Mouse (Mus musculus): ENCODE results near the gene C130050O18Rik. TPM values are rescaled to one million over a fixed set of nuclear protein-coding genes. Genes with fewer than 3 reads are reported as not detected.

The C130050O18Rik gene
- polyA plus RNA-seq, 1 experiment from 2014 or later = 0.13 TPM

DNA sequence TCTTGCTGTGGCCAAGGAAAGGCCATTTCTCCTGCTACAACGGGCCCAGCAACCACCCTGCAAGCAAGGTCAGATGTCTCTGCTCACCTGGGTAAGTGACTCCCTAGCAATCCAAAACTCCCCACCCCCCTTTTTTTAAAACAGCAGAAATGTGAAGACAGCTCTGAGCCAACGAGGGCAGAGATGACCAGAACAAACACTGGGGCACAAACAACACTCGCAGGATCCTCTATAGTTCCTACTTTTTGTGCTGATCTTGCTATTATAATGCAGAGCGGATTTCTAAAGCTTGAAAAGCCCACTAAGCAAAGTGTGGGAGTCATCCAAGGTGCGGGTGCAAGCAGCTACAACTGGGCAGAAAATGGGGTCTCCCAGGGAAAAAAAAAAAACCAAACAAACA, 34.0 kb upstream of the C130050O18Rik start:
- peaks cover 33% of the 10 kb centered on the region for H3K4me1 ChIP-seq (replicated peaks)
- H3K36me3 ChIP-seq = no peaks in the 10 kb centered on the region
- peak overlapping the region; percentile 65 for H3K4me2 ChIP-seq (replicated peaks)
- H3K27me3 ChIP-seq = no peaks in the 10 kb centered on the region
- WGBS = 52% methylated on average over 5 of the region's 5 CpGs
- H3K27ac ChIP-seq = no peak overlapping the region
- no peak for ATAC-seq
- peak overlapping the region; percentile 59; the same call in 1 of the 2 replicates for H3K4me3 ChIP-seq (replicated peaks)
- no peaks in the 10 kb centered on the region for H3K9me3 ChIP-seq
- peak overlapping the region; percentile 89; the same call in 1 of the 2 replicates for H3K9ac ChIP-seq (replicated peaks)

DNA sequence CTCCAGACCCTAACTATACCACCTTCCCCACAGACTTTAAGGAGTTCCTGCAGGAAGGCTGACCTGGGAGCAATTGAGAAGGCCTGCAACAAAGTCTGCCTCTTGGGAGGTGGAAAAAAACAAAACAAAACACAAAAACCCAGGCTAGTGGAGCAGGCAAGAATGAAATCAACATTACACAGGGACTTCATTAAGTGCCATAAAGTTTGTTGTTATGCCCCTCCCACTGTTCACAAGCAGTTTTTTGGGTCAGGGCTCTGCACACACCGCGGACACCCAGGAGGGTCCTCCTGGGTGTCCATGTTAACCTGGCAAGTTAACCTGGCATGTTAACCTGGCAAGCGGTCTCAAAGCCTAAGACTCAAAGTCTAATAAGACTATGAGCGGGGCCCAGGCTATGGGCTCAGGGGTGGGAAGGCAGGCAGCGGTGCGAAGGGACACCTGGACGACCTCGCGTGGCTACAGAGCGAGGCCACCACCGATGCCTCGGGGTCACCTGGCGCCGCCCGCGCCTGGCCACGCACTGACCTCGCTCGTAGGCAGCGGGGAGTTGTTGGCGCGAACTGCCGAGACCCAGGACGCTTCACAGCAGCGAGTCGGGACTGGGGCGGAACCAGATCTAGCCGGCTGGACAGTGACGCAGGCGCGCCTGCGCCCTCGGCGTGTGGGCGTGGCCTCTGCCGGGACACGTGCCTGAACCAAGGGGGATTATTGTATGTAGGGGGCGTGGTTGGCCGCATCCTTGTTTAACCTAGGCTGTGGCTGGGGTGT, 33.3 kb upstream of the C130050O18Rik start:
- peak; percentile 95 for ATAC-seq
- WGBS = 2% methylated on average over 38 of the region's 39 CpGs

DNA sequence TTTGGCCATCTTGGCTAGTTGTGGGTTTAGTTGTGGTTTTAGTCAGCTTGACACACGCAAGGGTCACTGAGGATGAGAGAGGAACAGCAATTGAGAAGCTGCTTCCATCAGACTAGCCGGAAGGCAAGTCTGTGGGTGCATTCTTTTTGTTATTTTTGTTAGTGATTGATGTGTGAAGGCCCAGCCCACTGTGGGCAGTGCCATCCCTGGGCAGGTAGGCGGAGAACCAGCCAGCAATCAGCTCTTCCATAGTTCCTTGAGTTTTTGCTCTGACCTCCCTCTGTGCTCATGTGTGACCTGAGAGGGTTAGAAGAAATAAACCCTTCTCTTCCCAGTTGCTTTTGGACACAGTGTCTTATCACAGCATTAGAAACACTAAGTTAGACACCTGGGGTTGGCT, 32.0 kb upstream of the C130050O18Rik start:
- no peaks in the 10 kb centered on the region for H3K9me3 ChIP-seq
- no peak for ATAC-seq
- H3K27me3 ChIP-seq = no peaks in the 10 kb centered on the region
- H3K9ac ChIP-seq (replicated peaks) = no peak overlapping the region
- peaks cover 33% of the 10 kb centered on the region for H3K4me1 ChIP-seq (replicated peaks)
- no peak overlapping the region for H3K4me3 ChIP-seq (replicated peaks)
- 87% methylated on average over 3 of the region's 3 CpGs for WGBS
- H3K36me3 ChIP-seq = no peaks in the 10 kb centered on the region
- no peak overlapping the region for H3K4me2 ChIP-seq (replicated peaks)
- no peak overlapping the region for H3K27ac ChIP-seq

More for the DNA sequence above, 33.3 kb upstream of the C130050O18Rik start:
- Histone ChIP-seq H3K9me3 (no peaks in the 10 kb centered on the region), H3K27ac (peak overlapping the region; percentile 80), H3K4me2 (replicated peaks) (peak overlapping the region; percentile 65), H3K4me1 (replicated peaks) (peaks cover 33% of the 10 kb centered on the region), H3K27me3 (no peaks in the 10 kb centered on the region), H3K4me3 (replicated peaks) (peak overlapping the region; percentile 59), H3K36me3 (no peaks in the 10 kb centered on the region), H3K9ac (replicated peaks) (peak overlapping the region; percentile 89)

DNA sequence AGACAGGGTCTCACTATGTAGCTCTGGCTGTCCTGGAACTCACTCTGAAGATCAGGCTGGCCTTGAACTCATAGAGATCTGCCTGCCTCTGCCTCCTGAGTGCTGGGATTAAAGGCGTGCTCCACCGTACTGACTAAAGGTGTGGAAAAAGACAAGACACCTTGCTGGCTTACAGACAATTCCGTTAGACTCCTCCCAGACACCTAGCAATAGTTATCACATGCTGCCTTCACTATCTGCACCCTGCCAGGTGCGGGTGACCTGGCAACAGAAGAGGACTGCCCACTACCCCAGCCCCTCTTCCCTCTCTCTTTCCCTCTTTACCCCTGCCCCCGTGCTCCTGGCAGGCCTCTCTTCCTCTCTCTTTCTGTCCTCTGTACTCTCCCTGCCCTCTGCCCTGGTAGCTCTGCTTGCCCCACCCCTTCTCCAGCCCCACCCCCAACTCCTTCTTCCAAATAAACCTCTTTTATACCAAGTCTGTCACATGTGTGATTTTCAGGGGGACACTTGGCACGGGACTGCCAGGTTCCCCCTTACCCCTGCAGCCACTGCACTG, 31.1 kb upstream of the C130050O18Rik start:
- no peak overlapping the region for H3K27ac ChIP-seq
- H3K36me3 ChIP-seq = no peaks in the 10 kb centered on the region
- H3K9ac ChIP-seq (replicated peaks) = no peak overlapping the region
- no peak for ATAC-seq
- H3K9me3 ChIP-seq = no peaks in the 10 kb centered on the region
- 88% methylated on average over 6 of the region's 6 CpGs for WGBS
- no peaks in the 10 kb centered on the region for H3K27me3 ChIP-seq
- peaks cover 32% of the 10 kb centered on the region for H3K4me1 ChIP-seq (replicated peaks)
- H3K4me2 ChIP-seq (replicated peaks) = no peak overlapping the region
- H3K4me3 ChIP-seq (replicated peaks) = no peak overlapping the region

DNA sequence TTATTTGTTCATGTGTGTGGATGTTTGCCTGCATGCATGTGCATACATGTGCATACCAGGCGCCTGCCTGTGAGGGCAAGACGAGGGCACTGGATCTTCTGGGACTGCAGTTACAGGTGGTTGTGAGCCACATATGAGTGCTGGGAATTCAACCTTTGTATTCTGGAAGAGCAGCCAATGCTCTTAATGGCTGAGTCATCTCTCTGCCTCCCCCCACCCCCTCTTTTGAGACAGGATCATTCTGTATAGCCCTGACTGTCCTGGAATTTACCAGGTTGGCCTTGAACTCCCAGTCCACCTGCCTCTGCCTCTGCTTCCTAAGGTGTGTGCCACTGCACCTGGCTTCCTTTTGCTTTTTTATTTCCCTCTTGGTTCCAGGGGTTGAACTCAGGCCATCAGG, 30.2 kb upstream of the C130050O18Rik start:
- Histone ChIP-seq H3K4me2 (replicated peaks) (no peak overlapping the region), H3K4me3 (replicated peaks) (no peak overlapping the region), H3K27me3 (no peaks in the 10 kb centered on the region), H3K4me1 (replicated peaks) (peaks cover 34% of the 10 kb centered on the region), H3K36me3 (no peaks in the 10 kb centered on the region), H3K9ac (replicated peaks) (no peak overlapping the region), H3K27ac (no peak overlapping the region), H3K9me3 (no peaks in the 10 kb centered on the region)
- ATAC-seq = no peak
- WGBS = 81% methylated on average over 2 of the region's 2 CpGs

DNA sequence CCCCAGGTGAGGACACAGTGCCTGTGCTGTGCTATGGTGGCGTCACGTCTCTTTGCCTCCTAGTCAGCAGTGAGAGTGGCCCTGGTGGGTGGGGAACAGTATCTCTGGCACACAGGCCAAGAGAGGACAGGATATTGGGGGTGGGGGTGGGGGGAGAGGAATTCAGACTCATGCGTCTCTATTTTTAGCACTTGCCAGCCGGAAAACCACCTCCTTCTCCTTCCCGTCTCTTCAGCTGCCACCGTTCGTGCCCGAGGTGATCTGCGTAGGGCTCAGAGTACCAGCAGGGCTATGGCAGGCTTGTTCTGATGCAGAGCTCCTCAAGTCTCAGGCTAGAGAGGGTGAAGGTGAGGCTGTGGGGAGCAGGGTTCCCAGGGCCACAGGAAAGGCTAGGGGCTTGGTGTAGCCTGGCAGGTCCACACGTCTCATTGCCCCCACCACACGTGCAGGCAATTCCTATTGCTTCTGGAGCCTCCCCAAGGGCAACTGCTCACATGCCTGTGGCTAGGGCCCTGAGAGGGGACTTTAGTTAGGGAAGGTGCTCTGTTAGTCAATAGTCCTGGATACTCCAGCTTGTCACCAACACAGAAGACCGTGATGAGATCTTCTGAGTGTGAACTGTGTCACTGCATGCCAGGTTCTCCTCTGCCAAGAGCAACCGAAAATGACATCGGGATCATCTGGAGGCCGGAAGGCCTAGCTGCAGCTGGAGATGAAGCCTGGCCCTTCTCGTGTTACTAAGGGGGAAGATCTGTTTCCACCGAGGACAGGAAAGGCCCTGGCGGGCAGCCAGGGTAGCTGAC, 27.4 kb upstream of the C130050O18Rik start, which contains the start of gene Gpr146:
Gene Gpr146 (plus strand): TSS at position 230 of the 803 bp plus-strand sequence.
- ATAC-seq = no peak
- Histone ChIP-seq H3K27me3 (no peaks in the 10 kb centered on the region), H3K4me2 (replicated peaks) (no peak within 1 kb of the TSS), H3K36me3 (no peaks in the 10 kb centered on the region), H3K4me3 (replicated peaks) (no peak within 1 kb of the TSS), H3K9me3 (no peaks in the 10 kb centered on the region), H3K27ac (0 out of 2 replicates have a peak within 1 kb of the TSS, but pooled peaks have one; percentile 25), H3K4me1 (replicated peaks) (peaks cover 35% of the 10 kb centered on the region), H3K9ac (replicated peaks) (no peak within 1 kb of the TSS; the same call in 1 of the 2 replicates)
- 88% methylated on average over 18 of the region's 18 CpGs for WGBS

DNA sequence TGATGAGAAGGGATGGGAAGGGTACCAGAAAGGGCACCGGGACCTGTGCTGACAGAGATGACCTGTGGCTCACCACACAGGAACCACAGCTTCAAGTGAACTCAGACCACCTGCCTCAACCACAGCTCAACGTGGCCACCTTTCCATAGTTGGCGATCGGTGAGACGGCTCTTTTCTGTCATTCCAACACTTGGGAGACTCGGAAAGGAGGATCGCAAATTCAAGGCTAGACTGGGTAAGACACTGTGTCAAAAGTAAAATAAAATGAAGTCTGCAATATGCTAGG, 26.9 kb upstream of the C130050O18Rik start:
- ATAC-seq = no peak
- Histone ChIP-seq H3K4me1 (replicated peaks) (peaks cover 38% of the 10 kb centered on the region), H3K9me3 (no peaks in the 10 kb centered on the region), H3K36me3 (no peaks in the 10 kb centered on the region), H3K4me3 (replicated peaks) (no peak overlapping the region), H3K27me3 (no peaks in the 10 kb centered on the region), H3K27ac (no peak overlapping the region), H3K4me2 (replicated peaks) (no peak overlapping the region), H3K9ac (replicated peaks) (no peak overlapping the region)
- 94% methylated on average over 7 of the region's 7 CpGs for WGBS

DNA sequence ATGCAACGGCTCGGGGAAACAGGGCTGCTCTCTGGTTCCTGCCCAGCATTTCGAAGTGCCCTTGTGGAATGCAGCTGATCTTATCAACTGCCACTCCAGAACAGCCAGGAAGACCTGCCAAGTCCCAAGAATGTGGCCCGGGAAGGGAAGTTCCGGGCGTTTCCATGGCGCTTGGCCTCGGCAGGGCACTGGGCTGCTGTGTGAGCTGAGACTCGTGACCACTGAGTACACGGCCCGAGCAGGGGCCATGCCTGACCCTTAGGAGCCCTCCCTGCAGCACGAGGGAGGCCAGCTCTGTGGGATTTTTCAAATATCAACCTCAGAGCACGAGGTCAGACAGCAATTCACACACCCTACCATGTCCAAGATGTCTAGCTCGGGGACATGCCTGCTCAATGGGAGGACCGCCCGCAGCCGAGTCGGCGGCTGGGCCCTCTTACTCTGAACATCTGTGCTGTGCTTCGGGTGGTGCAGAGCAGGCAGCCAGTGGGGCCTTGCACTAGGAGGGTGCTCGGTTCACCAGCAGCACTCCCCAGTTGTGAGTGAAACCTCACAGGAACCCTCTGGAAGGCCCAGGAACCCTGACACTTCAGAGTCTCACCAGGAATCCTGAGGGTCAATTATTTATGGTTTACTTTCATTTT, 26.0 kb upstream of the C130050O18Rik start:
- Histone ChIP-seq H3K9me3 (no peaks in the 10 kb centered on the region), H3K4me1 (replicated peaks) (peaks cover 40% of the 10 kb centered on the region), H3K27ac (peak overlapping the region; percentile 49; the same call in 1 of the 2 replicates), H3K4me2 (replicated peaks) (no peak overlapping the region), H3K9ac (replicated peaks) (no peak overlapping the region), H3K4me3 (replicated peaks) (no peak overlapping the region), H3K36me3 (no peaks in the 10 kb centered on the region), H3K27me3 (no peaks in the 10 kb centered on the region)
- 57% methylated on average over 21 of the region's 21 CpGs for WGBS
- 0 out of 2 replicates have a peak, but pooled peaks have one; percentile 34 for ATAC-seq

DNA sequence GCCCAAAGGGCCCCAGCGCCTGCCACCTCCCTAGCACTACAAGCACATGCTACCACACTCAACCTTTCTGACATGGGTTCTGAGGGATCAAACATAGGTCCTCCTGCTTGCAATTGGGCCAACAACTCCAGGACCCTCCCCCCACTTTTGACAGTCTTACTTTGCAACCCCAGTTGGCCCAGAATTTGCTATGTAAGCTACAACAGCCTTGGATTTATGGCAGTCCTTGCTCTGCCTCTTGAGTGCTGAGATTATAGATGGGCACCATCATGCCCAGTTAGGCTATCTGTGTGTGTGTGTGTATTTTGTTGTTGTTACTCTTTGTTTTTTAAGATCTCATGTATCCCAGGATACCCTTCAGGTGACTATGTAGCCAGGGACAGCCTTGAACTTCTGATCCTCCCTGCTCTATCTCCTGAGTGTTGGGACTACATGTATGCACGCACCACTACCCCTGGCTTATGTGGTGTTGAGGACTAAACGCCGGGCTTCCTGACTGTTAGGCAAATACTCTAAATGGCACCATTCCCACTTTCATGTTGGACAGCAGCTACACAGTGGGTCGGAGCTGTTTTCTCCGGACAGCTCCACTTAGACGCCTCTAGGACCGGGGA, 25.2 kb upstream of the C130050O18Rik start:
- peak overlapping the region; percentile 73 for H3K9ac ChIP-seq (replicated peaks)
- H3K4me2 ChIP-seq (replicated peaks) = peak overlapping the region; percentile 88
- 21% methylated on average over 8 of the region's 8 CpGs for WGBS
- no peaks in the 10 kb centered on the region for H3K9me3 ChIP-seq
- peak; percentile 46; the same call in 1 of the 2 replicates for ATAC-seq
- peak overlapping the region; percentile 27; the same call in 1 of the 2 replicates for H3K27ac ChIP-seq
- no peaks in the 10 kb centered on the region for H3K27me3 ChIP-seq
- H3K4me1 ChIP-seq (replicated peaks) = peaks cover 40% of the 10 kb centered on the region
- H3K36me3 ChIP-seq = no peaks in the 10 kb centered on the region
- peak overlapping the region; percentile 59 for H3K4me3 ChIP-seq (replicated peaks)

DNA sequence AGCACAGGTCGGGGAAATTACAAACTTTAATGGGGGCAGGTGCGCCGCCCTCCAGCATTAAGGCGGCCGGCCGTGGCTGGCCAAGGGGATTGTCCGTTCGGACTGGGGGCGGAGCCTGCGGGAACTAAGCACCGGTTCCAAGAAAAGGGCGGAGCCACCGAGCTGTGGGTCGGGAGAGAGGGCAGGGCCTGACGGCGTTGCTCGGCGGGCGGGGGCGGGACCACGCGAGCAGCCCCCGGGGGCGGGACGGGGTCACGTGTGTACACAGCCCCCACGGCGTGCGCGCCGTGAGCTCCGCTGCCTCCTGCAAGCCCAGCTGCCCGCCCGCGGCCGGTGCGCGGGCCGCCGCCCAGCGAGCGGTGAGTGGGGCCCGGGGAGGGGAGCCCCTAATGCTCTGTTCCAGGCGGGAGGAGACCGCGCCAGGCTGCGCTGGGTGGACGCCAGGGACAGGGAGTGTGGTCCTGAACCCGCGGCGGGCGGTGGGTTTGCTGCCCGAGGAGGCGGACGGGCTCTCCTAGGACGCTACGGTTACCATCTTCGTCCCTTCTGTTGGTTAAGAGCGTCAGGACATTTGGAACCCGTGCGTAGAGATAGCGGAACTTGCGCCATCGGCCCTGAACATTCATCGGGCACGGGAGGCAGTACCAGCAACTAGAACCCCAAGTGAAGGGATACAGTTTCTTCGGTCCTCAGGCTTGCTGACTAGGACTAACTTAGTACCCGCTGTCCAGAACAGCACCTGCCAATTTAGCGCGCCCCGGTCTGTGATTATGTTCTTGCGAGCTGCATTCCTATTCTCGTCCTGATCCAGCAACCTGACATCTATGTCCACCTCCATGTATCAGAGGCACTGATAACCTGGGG, 24.5 kb upstream of the C130050O18Rik start:
- ATAC-seq = peak; percentile 86
- Histone ChIP-seq H3K4me3 (replicated peaks) (peak overlapping the region; percentile 59), H3K36me3 (no peaks in the 10 kb centered on the region), H3K4me2 (replicated peaks) (peak overlapping the region; percentile 88), H3K9me3 (no peaks in the 10 kb centered on the region), H3K27ac (peak overlapping the region; percentile 27), H3K4me1 (replicated peaks) (peaks cover 40% of the 10 kb centered on the region), H3K27me3 (no peaks in the 10 kb centered on the region), H3K9ac (replicated peaks) (peak overlapping the region; percentile 73)
- WGBS = 1% methylated on average over 70 of the region's 73 CpGs

Measured in midbrain, embryonic 13.5 days (tissue).